Mouse (Mus musculus) forebrain, embryonic 11.5 days (tissue): ENCODE measurements around the gene Sorcs1. TPM values are rescaled to one million over a fixed set of nuclear protein-coding genes. Genes with fewer than 3 reads are reported as not detected.

Source experiments
- ATAC-seq: fragments of 200-750 bp; cut with Nextera tagmentation; replicated peaks from 2 replicates; pipeline ENCODE4 v1.8.0; 2017; ENCODE audit warnings: moderate TSS enrichment; ENCODE audit not compliant: low FRiP score
- DNase-seq: peaks from one replicate; pipeline ENCODE4 v3.0.0-alpha.2; 2017; ENCODE audit warnings: low spot score
- H3K27ac ChIP-seq: fragments of 300-500 bp; sonication (generic); 2 replicates; pipeline ENCODE4 v1.5.1; 2014; ENCODE audit warnings: low read depth, low read length
- H3K27me3 ChIP-seq: fragments of 300-500 bp; sonication (generic); 2 replicates; pipeline ENCODE4 v1.6.1; 2014; ENCODE audit warnings: mild to moderate bottlenecking, low read length, mixed read lengths; ENCODE audit not compliant: control insufficient read depth, insufficient read depth
- H3K36me3 ChIP-seq: fragments of 300-500 bp; sonication (generic); 2 replicates; pipeline ENCODE4 v1.6.1; 2014; ENCODE audit warnings: mild to moderate bottlenecking, low read length, moderate library complexity, mixed read lengths; ENCODE audit not compliant: control insufficient read depth, insufficient read depth
- H3K4me1 ChIP-seq: fragments of 300-500 bp; sonication (generic); replicated peaks from 2 replicates; pipeline ENCODE4 v1.6.1; 2014; ENCODE audit warnings: low read length, mixed read lengths; ENCODE audit not compliant: control insufficient read depth, insufficient read depth
- H3K4me2 ChIP-seq: fragments of 300-500 bp; sonication (generic); 2 replicates; pipeline ENCODE4 v1.6.1; 2014; ENCODE audit warnings: low read depth, mild to moderate bottlenecking, low read length, moderate library complexity, mixed read lengths; ENCODE audit not compliant: severe bottlenecking
- H3K4me3 ChIP-seq: fragments of 300-500 bp; sonication (generic); 2 replicates; pipeline ENCODE4 v1.5.1; 2014; ENCODE audit warnings: low read depth, low read length
- H3K9ac ChIP-seq: fragments of 300-500 bp; sonication (generic); 2 replicates; pipeline ENCODE4 v1.6.1; 2014; ENCODE audit warnings: low read length
- H3K9me3 ChIP-seq: fragments of 300-500 bp; sonication (generic); 2 replicates; pipeline ENCODE4 v1.6.1; 2016; ENCODE audit warnings: low read length, mixed read lengths; ENCODE audit not compliant: control insufficient read depth
- WGBS: fragments of 180-500 bp; shearing (Covaris S2); extraction: QIAGEN DNeasy Blood & Tissue Kit; methylation state at CpG from one replicate; pipeline ENCODE4 v1.1.7; 2014; 5-methylcytosine and 5-hydroxymethylcytosine counted together
- polyA plus RNA-seq: library from polyadenylated mRNA; unstranded; fragments of >200 nt; fragmentation: Nextera tagmentation; extraction: Ambion mirVana; gene quantifications from 2 replicates; pipeline ENCODE4 v1.2.1, GENCODE M21; 2014

The Sorcs1 gene
- polyA plus RNA-seq, 1 experiment from 2014 or later: 5.1 TPM

DNA sequence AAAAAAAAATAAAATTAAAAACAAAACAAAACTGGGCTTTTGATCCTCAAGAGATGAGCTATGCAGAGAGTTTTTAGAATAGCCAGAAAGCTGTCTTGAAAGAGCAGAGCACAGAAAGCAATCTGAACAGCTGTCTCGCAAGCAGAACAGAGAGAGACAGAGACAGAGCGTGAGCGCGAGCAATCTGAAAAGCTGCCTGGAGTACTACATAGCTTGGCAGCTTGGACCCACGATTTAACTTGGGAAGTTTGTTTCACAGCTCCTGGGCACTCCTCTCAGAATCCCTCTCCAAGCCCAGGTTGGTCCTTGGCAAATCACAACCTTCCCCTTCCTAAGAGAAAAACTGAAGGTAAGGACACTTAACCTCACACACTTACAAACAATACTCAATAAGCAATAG is 192.1 kb downstream of the Sorcs1 start:
- Histone ChIP-seq H3K9me3 (no peaks in the 10 kb centered on the region), H3K9ac (no peak overlapping the region), H3K4me1 (no peaks in the 10 kb centered on the region; the same call in 1 of the 2 replicates), H3K4me2 (no peak overlapping the region), H3K27me3 (no peaks in the 10 kb centered on the region; the same call in 1 of the 2 replicates), H3K27ac (no peak overlapping the region), H3K4me3 (no peak overlapping the region), H3K36me3 (no peaks in the 10 kb centered on the region)
- DNase-seq: no peak
- 93% methylated on average over 5 of the region's 5 CpGs for WGBS
- no peak for ATAC-seq

DNA sequence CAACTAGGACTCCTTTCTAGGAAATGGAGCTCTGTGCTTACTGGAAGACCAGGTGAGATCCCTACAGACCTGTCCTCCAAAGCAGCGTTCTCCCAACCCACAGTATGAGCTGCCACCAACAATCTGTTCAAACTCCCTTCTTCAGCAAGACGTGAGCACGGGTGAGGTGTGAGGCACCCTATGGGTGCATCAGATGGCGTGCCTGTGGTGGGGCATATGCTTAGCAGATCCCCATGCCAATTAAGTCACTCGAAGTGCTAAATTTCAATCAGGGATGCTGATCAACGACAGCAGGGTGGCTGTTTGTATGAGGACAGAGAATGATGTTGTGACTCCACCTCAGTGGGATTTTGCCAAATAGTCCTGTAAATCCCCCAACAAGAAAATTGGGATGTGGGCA is 201.7 kb downstream of the Sorcs1 start:
- Histone ChIP-seq H3K9ac (no peak overlapping the region), H3K4me2 (no peak overlapping the region), H3K4me1 (no peaks in the 10 kb centered on the region), H3K9me3 (no peaks in the 10 kb centered on the region), H3K4me3 (no peak overlapping the region), H3K27ac (no peak overlapping the region), H3K27me3 (no peaks in the 10 kb centered on the region), H3K36me3 (no peaks in the 10 kb centered on the region)
- DNase-seq: no peak
- 87% methylated on average over 6 of the region's 6 CpGs for WGBS
- ATAC-seq: no peak

DNA sequence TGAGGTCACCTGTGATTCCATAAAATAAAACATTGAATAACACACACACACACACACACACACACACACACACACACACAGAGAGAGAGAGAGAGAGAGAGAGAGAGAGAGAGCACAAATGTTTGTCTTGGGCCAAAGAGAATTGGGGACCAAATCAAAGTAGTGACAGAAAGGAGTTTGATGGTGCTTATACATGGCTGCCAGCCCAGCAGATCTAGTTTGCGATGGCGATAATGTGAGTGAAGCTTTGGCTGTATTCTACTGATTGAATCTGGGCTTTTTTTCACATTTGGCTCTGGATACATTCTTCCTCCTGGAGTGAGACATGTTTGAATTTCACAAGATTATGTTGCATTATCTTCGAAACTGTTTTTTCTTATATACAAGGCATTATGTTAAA is 209.9 kb downstream of the Sorcs1 start:
- Histone ChIP-seq H3K27me3 (no peaks in the 10 kb centered on the region), H3K4me3 (no peak overlapping the region), H3K4me1 (no peaks in the 10 kb centered on the region), H3K9ac (no peak overlapping the region), H3K27ac (no peak overlapping the region), H3K36me3 (no peaks in the 10 kb centered on the region), H3K9me3 (no peaks in the 10 kb centered on the region), H3K4me2 (no peak overlapping the region)
- WGBS: 93% methylated on average over 3 of the region's 3 CpGs
- no peak for DNase-seq
- ATAC-seq: no peak

- no peaks in the 10 kb centered on the region for H3K4me1 ChIP-seq
- no peak overlapping the region for H3K9ac ChIP-seq
- H3K27ac ChIP-seq: no peak overlapping the region
- no peaks in the 10 kb centered on the region for H3K27me3 ChIP-seq
- 87% methylated on average over 6 of the region's 6 CpGs for WGBS
- ATAC-seq (no peak), DNase-seq (no peak)
- no peaks in the 10 kb centered on the region for H3K36me3 ChIP-seq
- no peak overlapping the region for H3K4me3 ChIP-seq
- H3K4me2 ChIP-seq: no peak overlapping the region
- no peaks in the 10 kb centered on the region for H3K9me3 ChIP-seq
Observed at GRCm38 (mm10) chr19:50464811-50465210, 213.6 kb downstream of the Sorcs1 start.

DNA sequence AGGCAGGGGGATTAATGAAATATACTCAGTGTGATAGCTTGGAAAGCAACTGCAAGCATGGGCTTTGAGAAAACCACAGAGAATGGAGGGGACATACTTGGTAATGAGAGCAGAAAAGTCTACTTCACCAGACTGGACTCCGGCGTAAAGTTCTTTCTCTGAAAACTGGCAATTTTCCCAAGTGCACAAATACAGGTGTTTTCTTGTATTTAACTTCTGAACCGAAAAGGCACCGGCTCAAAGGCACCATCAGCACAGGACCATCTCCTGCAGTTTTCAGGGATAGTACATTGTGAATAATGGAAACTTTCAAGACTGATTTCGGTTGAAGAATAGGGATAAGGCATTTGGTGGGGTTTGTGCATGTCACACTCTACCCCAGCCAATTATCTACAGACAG is 219.9 kb downstream of the Sorcs1 start:
- Histone ChIP-seq H3K36me3 (no peaks in the 10 kb centered on the region), H3K9ac (no peak overlapping the region), H3K27me3 (no peaks in the 10 kb centered on the region), H3K27ac (no peak overlapping the region), H3K9me3 (no peaks in the 10 kb centered on the region), H3K4me3 (no peak overlapping the region), H3K4me1 (peaks cover 2% of the 10 kb centered on the region; the same call in 1 of the 2 replicates), H3K4me2 (no peak overlapping the region)
- DNase-seq (no peak), ATAC-seq (no peak)
- 93% methylated on average over 5 of the region's 5 CpGs for WGBS

GRCm38 (mm10) chr19:50457275-50457892 is 221.1 kb downstream of the Sorcs1 start:
- no peak overlapping the region for H3K9ac ChIP-seq
- H3K9me3 ChIP-seq: no peaks in the 10 kb centered on the region
- 59% methylated on average over 5 of the region's 5 CpGs for WGBS
- H3K4me3 ChIP-seq: no peak overlapping the region
- H3K36me3 ChIP-seq: no peaks in the 10 kb centered on the region
- ATAC-seq (0 out of 2 replicates have a peak, but pooled peaks have one; percentile 46), DNase-seq (no peak)
- no peak overlapping the region for H3K4me2 ChIP-seq
- H3K27ac ChIP-seq: no peak overlapping the region
- H3K4me1 ChIP-seq: peaks cover 2% of the 10 kb centered on the region; the same call in 1 of the 2 replicates
- H3K27me3 ChIP-seq: no peaks in the 10 kb centered on the region

- Histone ChIP-seq H3K27me3 (no peaks in the 10 kb centered on the region), H3K9me3 (no peaks in the 10 kb centered on the region), H3K4me1 (peaks cover 4% of the 10 kb centered on the region; the same call in 1 of the 2 replicates), H3K4me3 (no peak overlapping the region), H3K4me2 (peak overlapping the region; percentile 18; the same call in 1 of the 2 replicates), H3K36me3 (no peaks in the 10 kb centered on the region), H3K9ac (no peak overlapping the region), H3K27ac (peak overlapping the region; percentile 46; the same call in 1 of the 2 replicates)
- WGBS: 11% methylated on average over 4 of the region's 4 CpGs
- no peak for DNase-seq
- ATAC-seq: peak; percentile 53
Observed at GRCm38 (mm10) chr19:50441099-50441498, 237.3 kb downstream of the Sorcs1 start.

- Histone ChIP-seq H3K27ac (peak overlapping the region; percentile 44), H3K9me3 (no peaks in the 10 kb centered on the region), H3K9ac (no peak overlapping the region), H3K4me1 (peaks cover 4% of the 10 kb centered on the region; the same call in 1 of the 2 replicates), H3K4me2 (peak overlapping the region; percentile 31; the same call in 1 of the 2 replicates), H3K27me3 (no peaks in the 10 kb centered on the region), H3K4me3 (no peak overlapping the region), H3K36me3 (no peaks in the 10 kb centered on the region)
- ATAC-seq (peak; percentile 78), DNase-seq (peak; percentile 66)
- 1% methylated on average over 11 of the region's 11 CpGs for WGBS
Observed at GRCm38 (mm10) chr19:50440246-50440910, 238.1 kb downstream of the Sorcs1 start.
